Mouse (Mus musculus): Measurements from ENCODE around the gene Nol10. TPM values are rescaled to one million over a fixed set of nuclear protein-coding genes. Genes with fewer than 3 reads are reported as not detected.
A peak's percentile ranks its signal among the peaks of the same experiment; 100 is the strongest.

Gene Nol10
- polyA plus RNA-seq, 1 experiment from 2014 or later: 23.5 TPM

DNA sequence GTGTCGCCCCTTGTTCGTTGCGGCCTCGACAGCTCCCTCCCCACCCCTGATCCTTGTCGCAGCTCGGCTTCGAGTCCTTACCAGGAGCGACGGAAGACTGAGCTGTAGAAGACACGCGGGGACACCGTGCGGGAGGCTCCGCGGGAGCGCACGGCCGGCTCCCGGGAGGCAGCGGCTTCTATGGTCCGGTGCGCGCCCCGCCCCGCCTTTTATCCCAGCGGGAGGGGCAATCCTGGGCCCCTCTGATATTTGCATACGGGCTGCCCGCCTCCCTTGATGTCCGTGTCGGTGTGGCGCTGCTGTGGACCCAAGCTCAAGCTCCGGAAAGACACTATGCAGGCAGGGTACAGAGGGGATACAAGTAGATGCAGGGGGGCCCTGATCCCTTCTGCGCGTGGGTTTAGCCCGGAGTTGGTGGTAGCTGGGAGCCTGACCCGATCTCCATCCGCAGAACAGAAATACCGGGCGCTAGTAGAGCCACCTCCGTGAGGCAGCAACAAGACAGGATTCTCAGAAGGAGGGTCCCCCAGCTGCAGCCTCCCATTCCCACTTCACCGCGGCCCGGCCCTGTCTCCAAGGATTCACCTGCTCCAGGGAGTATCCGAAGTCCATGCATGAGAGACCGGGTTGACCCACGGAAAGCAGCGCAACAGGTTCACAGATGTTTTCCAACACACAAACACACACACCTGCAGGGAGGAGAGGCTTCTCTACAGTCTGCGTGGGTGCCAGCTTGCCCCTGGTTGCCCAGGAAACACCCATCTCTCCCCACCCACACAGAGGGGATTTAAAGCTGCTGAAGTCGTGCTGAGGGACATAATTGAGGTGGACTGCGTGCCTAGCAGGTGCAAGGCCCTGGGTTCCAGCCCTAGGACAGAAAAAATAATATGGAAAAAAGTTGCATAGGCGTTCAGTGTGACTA is 23.4 kb upstream of the Nol10 start:
- Histone ChIP-seq H3K9me3 (ENCODE audit: control insufficient read depth, low read length) (no peaks in the 10 kb centered on the region), H3K36me3 (ENCODE audit: control insufficient read depth, insufficient read depth) (no peaks in the 10 kb centered on the region), H3K4me1 (replicated peaks; ENCODE audit: control insufficient read depth, insufficient read depth, low read length) (peaks cover 9% of the 10 kb centered on the region), H3K27ac (ENCODE audit: low read length) (no peak overlapping the region), H3K27me3 (replicated peaks; ENCODE audit: control insufficient read depth, insufficient read depth, low read length) (peaks cover 17% of the 10 kb centered on the region), H3K9ac (replicated peaks; ENCODE audit: low read depth, low read length) (peak overlapping the region; percentile 50), H3K4me3 (replicated peaks; ENCODE audit: low read length) (peak overlapping the region; percentile 41), H3K4me2 (ENCODE audit: low read length) (peak overlapping the region; percentile 70)
- peak; percentile 45 for ATAC-seq
- 3% methylated on average over 51 of the region's 51 CpGs for WGBS

DNA sequence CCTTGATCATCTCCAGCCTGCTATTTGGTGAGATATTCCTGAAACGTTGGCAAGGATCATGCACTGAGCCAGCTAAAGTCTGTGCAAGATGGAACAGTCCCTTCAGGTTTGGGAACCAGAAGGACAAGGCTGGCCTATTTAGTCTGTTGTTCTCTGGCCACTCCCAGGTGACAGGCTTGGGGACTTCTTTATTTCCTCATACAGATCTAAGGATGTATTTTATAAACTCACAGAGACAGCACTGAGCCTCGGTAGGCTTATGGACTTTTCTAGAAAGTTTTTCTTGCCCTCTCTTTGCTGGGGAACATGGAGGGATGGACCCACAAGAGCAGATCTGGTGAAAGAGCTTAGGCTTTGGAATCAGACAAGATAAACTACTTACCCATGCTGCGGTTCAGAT is 19.0 kb upstream of the Nol10 start, which contains the start of gene Atp6v1c2:
Gene Atp6v1c2, minus strand, starts transcription at position 101 of the 400 bp plus-strand sequence.
- Histone ChIP-seq H3K27ac (ENCODE audit: low read length) (no peak within 1 kb of the TSS), H3K9me3 (ENCODE audit: control insufficient read depth, low read length) (no peaks in the 10 kb centered on the region), H3K9ac (replicated peaks; ENCODE audit: low read depth, low read length) (no peak within 1 kb of the TSS), H3K27me3 (replicated peaks; ENCODE audit: control insufficient read depth, insufficient read depth, low read length) (peaks cover 12% of the 10 kb centered on the region; the same call in 1 of the 2 replicates), H3K36me3 (ENCODE audit: control insufficient read depth, insufficient read depth) (no peaks in the 10 kb centered on the region), H3K4me3 (replicated peaks; ENCODE audit: low read length) (no peak within 1 kb of the TSS), H3K4me1 (replicated peaks; ENCODE audit: control insufficient read depth, insufficient read depth, low read length) (peaks cover 7% of the 10 kb centered on the region), H3K4me2 (ENCODE audit: low read length) (no peak within 1 kb of the TSS)
- WGBS: 76% methylated on average over 3 of the region's 3 CpGs
- ATAC-seq: no peak

DNA sequence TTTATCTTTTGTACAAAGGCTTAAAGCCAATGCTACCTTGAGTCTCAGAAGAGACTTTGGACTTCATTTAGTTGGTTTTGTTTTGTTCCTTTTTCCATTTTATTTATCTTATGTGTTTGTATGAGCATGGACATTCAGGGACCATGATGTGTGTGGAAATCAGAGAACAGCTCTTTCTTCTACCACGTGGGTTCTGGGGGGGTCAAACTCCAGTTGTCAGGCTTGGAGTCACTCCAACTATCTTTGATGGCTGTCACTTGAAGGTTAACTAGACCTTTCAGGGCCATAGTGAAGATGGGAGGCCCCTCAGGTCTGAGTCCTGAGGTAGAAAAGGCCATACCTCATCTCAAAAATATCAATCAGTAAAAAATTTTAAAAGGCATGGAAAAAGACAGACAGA is 14.8 kb upstream of the Nol10 start:
- WGBS: 20% methylated on average over 1 of the region's 1 CpGs

DNA sequence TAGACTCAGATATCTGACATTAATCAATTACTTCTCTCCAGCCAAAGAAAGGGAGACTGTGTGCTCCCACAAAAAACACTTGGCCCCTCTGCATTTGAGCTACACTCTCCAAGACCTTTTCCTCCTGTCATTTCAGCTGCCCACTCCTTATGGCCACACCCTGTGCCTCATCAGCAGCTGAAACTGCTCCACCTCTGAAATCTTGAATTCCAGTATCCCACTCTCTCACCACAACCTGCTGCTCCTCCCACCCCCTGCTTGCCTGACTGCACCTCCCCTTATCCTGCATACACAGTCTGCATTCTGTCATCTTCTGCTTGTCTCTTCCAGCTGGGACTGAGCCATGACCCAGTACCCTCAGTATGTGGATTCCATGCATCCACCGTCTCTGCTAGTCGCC is 9.9 kb upstream of the Nol10 start:
- no peak for ATAC-seq
- WGBS: 72% methylated on average over 2 of the region's 2 CpGs
- no peaks in the 10 kb centered on the region for H3K9me3 ChIP-seq (ENCODE audit: control insufficient read depth, low read length)

More for the DNA sequence above, 14.8 kb upstream of the Nol10 start:
- no peaks in the 10 kb centered on the region for H3K9me3 ChIP-seq (ENCODE audit: control insufficient read depth, low read length)
- no peak overlapping the region for H3K9ac ChIP-seq (replicated peaks; ENCODE audit: low read depth, low read length)
- H3K27ac ChIP-seq (ENCODE audit: low read length): no peak overlapping the region
- H3K36me3 ChIP-seq (ENCODE audit: control insufficient read depth, insufficient read depth): no peaks in the 10 kb centered on the region
- no peaks in the 10 kb centered on the region for H3K4me1 ChIP-seq (replicated peaks; ENCODE audit: control insufficient read depth, insufficient read depth, low read length)
- no peak for ATAC-seq
- H3K27me3 ChIP-seq (replicated peaks; ENCODE audit: control insufficient read depth, insufficient read depth, low read length): no peaks in the 10 kb centered on the region
- H3K4me3 ChIP-seq (replicated peaks; ENCODE audit: low read length): no peak overlapping the region
- H3K4me2 ChIP-seq (ENCODE audit: low read length): no peak overlapping the region

DNA sequence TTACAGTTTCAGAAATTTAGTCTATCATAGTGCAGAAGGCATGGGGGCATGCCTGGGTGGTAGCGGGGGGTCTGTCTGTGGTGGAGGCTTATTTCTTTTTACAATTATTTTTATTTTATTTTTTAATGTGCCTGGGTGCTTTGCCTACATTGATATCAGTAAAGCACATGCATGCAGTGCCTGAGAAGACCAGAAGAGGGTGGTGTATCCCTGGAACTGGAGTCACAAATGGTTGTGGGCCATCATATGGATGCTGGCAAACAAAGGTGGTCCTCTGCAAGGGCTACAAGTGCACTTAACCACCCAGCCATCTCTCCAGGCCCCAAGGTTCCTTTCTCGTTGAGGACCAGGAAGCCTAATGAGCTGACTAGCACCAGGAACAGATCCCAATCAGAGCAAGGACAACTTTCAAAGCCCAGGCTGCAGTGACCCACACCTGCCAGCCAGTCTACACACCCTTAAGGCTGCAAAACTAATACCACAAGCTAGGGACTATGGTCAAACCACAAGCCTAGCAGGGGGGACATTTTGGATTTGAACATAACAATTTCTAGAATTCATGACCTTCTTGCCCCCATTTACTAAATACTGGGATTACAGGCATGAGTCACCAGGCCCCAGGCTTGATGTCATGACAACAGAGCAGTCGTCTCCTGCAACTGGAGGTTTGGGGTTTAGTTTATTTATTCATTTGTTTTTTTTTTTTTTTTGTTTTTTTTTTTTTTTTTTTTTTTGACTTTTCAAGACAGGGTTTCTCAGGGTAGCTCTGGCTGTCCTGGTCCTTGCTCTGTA is 8.9 kb upstream of the Nol10 start:
- Histone ChIP-seq H3K4me3 (replicated peaks; ENCODE audit: low read length) (no peak overlapping the region), H3K36me3 (ENCODE audit: control insufficient read depth, insufficient read depth) (no peaks in the 10 kb centered on the region), H3K9me3 (ENCODE audit: control insufficient read depth, low read length) (no peaks in the 10 kb centered on the region), H3K27me3 (replicated peaks; ENCODE audit: control insufficient read depth, insufficient read depth, low read length) (no peaks in the 10 kb centered on the region), H3K27ac (ENCODE audit: low read length) (no peak overlapping the region), H3K4me1 (replicated peaks; ENCODE audit: control insufficient read depth, insufficient read depth, low read length) (no peaks in the 10 kb centered on the region), H3K4me2 (ENCODE audit: low read length) (no peak overlapping the region), H3K9ac (replicated peaks; ENCODE audit: low read depth, low read length) (no peak overlapping the region)
- WGBS: 82% methylated on average over 3 of the region's 3 CpGs
- no peak for ATAC-seq

More for the DNA sequence above, 9.9 kb upstream of the Nol10 start:
- Histone ChIP-seq H3K4me1 (replicated peaks; ENCODE audit: control insufficient read depth, insufficient read depth, low read length) (no peaks in the 10 kb centered on the region), H3K9ac (replicated peaks; ENCODE audit: low read depth, low read length) (no peak overlapping the region), H3K4me3 (replicated peaks; ENCODE audit: low read length) (no peak overlapping the region), H3K27ac (ENCODE audit: low read length) (no peak overlapping the region), H3K27me3 (replicated peaks; ENCODE audit: control insufficient read depth, insufficient read depth, low read length) (no peaks in the 10 kb centered on the region), H3K4me2 (ENCODE audit: low read length) (no peak overlapping the region), H3K36me3 (ENCODE audit: control insufficient read depth, insufficient read depth) (no peaks in the 10 kb centered on the region)

DNA sequence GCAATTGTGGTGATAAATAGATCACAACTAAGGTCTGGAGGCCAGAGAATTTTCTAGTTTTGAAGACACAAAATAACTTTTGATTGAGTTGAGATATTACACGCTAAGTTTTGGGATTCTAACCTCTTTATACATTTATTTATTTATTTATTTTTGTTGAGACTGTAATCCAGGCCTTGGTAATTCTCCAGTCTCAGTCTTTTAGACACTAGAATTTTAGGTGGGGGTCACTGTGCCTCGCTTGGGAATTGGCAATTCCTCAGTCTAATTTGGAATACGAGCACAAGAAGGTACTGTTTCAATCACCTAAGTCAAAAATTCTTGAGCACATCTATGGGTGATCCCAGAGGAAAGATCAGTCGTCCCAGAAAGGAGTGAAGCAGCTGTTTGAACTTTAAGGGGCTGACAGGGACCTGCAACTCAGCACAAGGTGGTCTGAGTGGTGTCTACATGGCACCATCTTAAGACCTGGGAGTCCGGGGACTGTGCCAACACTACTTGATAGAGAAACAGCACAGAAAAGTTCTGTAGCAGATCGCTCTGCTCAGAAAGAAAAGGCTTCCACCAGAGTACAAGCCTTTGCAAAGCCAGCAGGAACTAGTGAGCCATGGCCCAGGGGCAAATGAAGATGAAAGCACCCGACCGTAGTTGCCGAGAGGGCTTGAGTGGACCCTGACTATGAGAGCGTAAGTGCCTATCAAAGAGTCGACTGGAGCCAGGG is 771 bp upstream of the Nol10 start:
- peak; percentile 54 for ATAC-seq
- no peaks in the 10 kb centered on the region for H3K27me3 ChIP-seq (replicated peaks; ENCODE audit: control insufficient read depth, insufficient read depth, low read length)
- H3K9ac ChIP-seq (replicated peaks; ENCODE audit: low read depth, low read length): peak overlapping the region; percentile 72
- 32% methylated on average over 11 of the region's 11 CpGs for WGBS
- no peaks in the 10 kb centered on the region for H3K9me3 ChIP-seq (ENCODE audit: control insufficient read depth, low read length)
- no peak overlapping the region for H3K27ac ChIP-seq (ENCODE audit: low read length)
- peak overlapping the region; percentile 84 for H3K4me3 ChIP-seq (replicated peaks; ENCODE audit: low read length)
- peaks cover 4% of the 10 kb centered on the region; the same call in 1 of the 2 replicates for H3K36me3 ChIP-seq (ENCODE audit: control insufficient read depth, insufficient read depth)
- peaks cover 14% of the 10 kb centered on the region for H3K4me1 ChIP-seq (replicated peaks; ENCODE audit: control insufficient read depth, insufficient read depth, low read length)
- H3K4me2 ChIP-seq (ENCODE audit: low read length): peak overlapping the region; percentile 98

DNA sequence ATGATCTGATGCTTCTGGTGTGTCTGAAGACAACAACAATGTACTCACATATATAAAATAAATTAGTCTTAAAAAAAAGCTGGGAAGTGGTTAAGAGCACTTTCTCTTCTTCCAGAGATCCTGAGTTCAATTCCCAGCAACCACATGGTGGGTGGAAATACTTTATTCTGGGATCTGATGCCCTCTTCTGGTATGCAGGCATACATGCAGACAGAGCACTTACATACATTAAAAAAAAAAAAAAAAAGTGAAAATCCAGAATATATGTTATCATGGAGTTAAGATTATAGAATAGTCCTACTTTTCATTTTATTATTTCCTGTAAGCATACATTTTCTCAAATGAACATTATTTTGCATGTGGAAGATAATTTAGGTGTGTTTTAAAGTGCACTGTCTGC is 1.8 kb downstream of the Nol10 start:
- Histone ChIP-seq H3K4me3 (replicated peaks; ENCODE audit: low read length) (no peak overlapping the region), H3K4me1 (replicated peaks; ENCODE audit: control insufficient read depth, insufficient read depth, low read length) (peaks cover 14% of the 10 kb centered on the region), H3K4me2 (ENCODE audit: low read length) (no peak overlapping the region), H3K27ac (ENCODE audit: low read length) (no peak overlapping the region), H3K36me3 (ENCODE audit: control insufficient read depth, insufficient read depth) (peaks cover 18% of the 10 kb centered on the region), H3K9ac (replicated peaks; ENCODE audit: low read depth, low read length) (no peak overlapping the region), H3K9me3 (ENCODE audit: control insufficient read depth, low read length) (no peaks in the 10 kb centered on the region), H3K27me3 (replicated peaks; ENCODE audit: control insufficient read depth, insufficient read depth, low read length) (no peaks in the 10 kb centered on the region)
- ATAC-seq: no peak

DNA sequence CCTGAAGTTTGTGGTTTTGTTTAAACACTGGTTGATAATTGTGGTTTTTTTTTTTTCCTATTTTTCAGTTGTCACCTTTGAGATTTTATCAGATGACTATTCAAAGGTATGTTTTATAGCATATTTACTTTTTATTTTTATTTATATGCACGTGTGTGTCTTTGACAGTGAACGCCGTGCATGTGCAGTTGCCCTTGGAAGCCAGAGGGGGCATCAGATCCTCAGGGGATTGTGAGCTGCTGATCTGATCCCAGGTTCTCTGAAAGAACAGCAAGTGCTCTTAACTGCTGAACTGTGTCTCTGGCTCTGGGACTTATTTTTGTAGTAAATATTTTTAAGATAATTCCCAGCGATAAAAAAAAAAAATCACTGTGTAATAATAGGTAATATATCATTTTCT is 8.6 kb downstream of the Nol10 start:
- Histone ChIP-seq H3K4me3 (replicated peaks; ENCODE audit: low read length) (no peak overlapping the region), H3K4me2 (ENCODE audit: low read length) (no peak overlapping the region), H3K27ac (ENCODE audit: low read length) (no peak overlapping the region), H3K4me1 (replicated peaks; ENCODE audit: control insufficient read depth, insufficient read depth, low read length) (no peaks in the 10 kb centered on the region), H3K9ac (replicated peaks; ENCODE audit: low read depth, low read length) (no peak overlapping the region), H3K27me3 (replicated peaks; ENCODE audit: control insufficient read depth, insufficient read depth, low read length) (no peaks in the 10 kb centered on the region), H3K36me3 (ENCODE audit: control insufficient read depth, insufficient read depth) (peaks cover 28% of the 10 kb centered on the region), H3K9me3 (ENCODE audit: control insufficient read depth, low read length) (no peaks in the 10 kb centered on the region)
- 83% methylated on average over 4 of the region's 4 CpGs for WGBS
- no peak for ATAC-seq

DNA sequence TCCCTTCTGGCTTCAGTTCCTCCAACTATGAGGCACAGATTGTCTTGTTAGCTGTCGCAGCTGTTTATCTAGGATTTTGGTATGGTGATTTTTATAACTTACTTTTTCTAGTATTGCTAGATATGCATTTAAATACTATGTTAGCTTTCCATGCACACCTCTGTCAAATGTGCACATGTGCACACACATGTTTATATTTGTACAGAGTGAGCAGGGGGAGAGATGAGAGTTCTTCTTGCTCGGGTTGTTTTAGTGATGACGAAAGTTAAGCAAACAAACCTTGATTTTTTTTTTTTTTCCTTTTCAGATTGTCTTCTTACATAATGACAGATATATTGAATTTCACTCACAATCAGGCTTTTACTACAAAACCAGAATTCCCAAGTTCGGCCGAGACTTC is 9.5 kb downstream of the Nol10 start:
- Histone ChIP-seq H3K27ac (ENCODE audit: low read length) (no peak overlapping the region), H3K4me1 (replicated peaks; ENCODE audit: control insufficient read depth, insufficient read depth, low read length) (no peaks in the 10 kb centered on the region), H3K4me3 (replicated peaks; ENCODE audit: low read length) (no peak overlapping the region), H3K36me3 (ENCODE audit: control insufficient read depth, insufficient read depth) (peaks cover 30% of the 10 kb centered on the region), H3K9me3 (ENCODE audit: control insufficient read depth, low read length) (no peaks in the 10 kb centered on the region), H3K4me2 (ENCODE audit: low read length) (no peak overlapping the region), H3K27me3 (replicated peaks; ENCODE audit: control insufficient read depth, insufficient read depth, low read length) (no peaks in the 10 kb centered on the region), H3K9ac (replicated peaks; ENCODE audit: low read depth, low read length) (no peak overlapping the region)
- ATAC-seq: no peak
- WGBS: 97% methylated on average over 5 of the region's 5 CpGs

All from forebrain, embryonic 16.5 days (tissue).